Mouse (Mus musculus): ENCODE measurements at regions not wholly inside any gene's neighbourhood (a gene's known extent, or its start where the extent isn't known, plus 50 kb on each side); places are given as distances from the start of the nearest gene placed in this dataset.

DNA sequence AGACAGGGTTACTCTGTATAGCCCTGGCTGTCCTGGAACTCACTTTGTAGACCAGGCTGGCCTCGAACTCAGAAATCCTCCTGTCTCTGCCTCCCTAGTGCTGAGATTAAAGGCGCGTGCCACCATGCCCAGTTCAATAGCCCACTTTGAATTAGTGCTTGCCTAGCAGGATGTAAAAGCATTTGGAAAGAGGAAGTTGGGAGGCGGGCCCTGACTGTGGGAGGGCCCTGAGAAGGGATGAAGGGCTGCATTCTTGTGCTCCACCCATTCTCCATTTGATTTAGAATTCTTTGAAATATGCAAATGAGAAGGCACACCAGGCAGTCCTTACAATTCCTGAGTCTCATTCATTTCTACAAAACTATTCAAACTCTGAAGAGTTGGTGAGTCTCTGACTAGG, 287.6 kb downstream of the Barhl2 start:
- H3K4me3 ChIP-seq = no peak overlapping the region
- H3K27me3 ChIP-seq (replicated peaks) = no peaks in the 10 kb centered on the region
- H3K9ac ChIP-seq = no peak overlapping the region
- 67% methylated on average over 4 of the region's 4 CpGs for WGBS (ENCODE audit: insufficient replicate concordance)
- H3K4me2 ChIP-seq = no peak overlapping the region
- H3K36me3 ChIP-seq = no peaks in the 10 kb centered on the region
- H3K9me3 ChIP-seq (replicated peaks) = no peaks in the 10 kb centered on the region
- H3K27ac ChIP-seq = no peak overlapping the region
- H3K4me1 ChIP-seq = no peaks in the 10 kb centered on the region
- ATAC-seq = no peak

DNA sequence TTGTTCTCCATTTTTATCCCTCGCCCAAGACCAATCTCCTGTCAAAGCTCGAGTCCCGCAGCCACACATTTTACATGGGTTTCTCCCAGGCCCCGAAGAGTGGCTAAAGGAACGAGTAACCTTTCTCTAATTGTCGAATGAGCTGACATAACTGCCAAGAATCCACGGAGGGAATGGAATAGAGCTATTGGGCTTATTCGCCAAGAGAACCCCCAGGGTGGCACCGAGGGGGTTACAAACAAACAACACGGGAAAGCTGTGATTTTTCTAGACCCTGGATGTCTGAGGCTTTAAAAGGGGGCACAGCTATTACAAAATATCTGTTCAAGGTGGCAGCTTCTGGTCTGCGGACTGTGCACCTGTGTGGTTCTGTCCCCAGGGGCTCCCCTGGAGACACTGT, 290.4 kb downstream of the Barhl2 start:
- H3K9ac ChIP-seq = no peak overlapping the region
- H3K27ac ChIP-seq = no peak overlapping the region
- 69% methylated on average over 11 of the region's 11 CpGs for WGBS (ENCODE audit: insufficient replicate concordance)
- no peaks in the 10 kb centered on the region for H3K4me1 ChIP-seq
- no peaks in the 10 kb centered on the region for H3K27me3 ChIP-seq (replicated peaks)
- no peaks in the 10 kb centered on the region for H3K9me3 ChIP-seq (replicated peaks)
- no peak overlapping the region for H3K4me3 ChIP-seq
- ATAC-seq = no peak
- H3K36me3 ChIP-seq = no peaks in the 10 kb centered on the region
- no peak overlapping the region for H3K4me2 ChIP-seq

DNA sequence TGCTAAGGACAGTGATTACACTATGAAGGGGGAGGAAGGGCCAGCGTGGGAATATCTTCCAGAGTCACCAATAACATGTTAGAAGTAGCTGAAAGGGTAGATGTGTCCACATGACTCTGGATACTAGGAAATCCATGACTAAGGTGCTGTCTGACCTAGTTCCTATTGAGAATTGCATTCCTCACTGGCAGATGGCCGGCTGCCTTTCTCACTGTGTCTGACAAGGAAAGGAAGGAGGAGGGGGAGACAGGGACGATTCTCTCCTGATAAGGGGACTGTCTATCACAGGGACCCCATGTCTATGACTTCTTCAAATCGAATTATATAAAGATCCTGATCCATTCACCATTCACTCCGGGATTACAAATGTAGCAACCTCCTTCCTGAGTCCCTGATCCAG, 289.9 kb downstream of the Zfp326 start:
- Histone ChIP-seq H3K9ac (no peak overlapping the region), H3K27ac (no peak overlapping the region), H3K27me3 (replicated peaks) (no peaks in the 10 kb centered on the region), H3K4me3 (no peak overlapping the region), H3K9me3 (replicated peaks) (no peaks in the 10 kb centered on the region), H3K4me2 (no peak overlapping the region), H3K4me1 (no peaks in the 10 kb centered on the region), H3K36me3 (no peaks in the 10 kb centered on the region)
- 47% methylated on average over 5 of the region's 5 CpGs for WGBS (ENCODE audit: insufficient replicate concordance)
- no peak for ATAC-seq

DNA sequence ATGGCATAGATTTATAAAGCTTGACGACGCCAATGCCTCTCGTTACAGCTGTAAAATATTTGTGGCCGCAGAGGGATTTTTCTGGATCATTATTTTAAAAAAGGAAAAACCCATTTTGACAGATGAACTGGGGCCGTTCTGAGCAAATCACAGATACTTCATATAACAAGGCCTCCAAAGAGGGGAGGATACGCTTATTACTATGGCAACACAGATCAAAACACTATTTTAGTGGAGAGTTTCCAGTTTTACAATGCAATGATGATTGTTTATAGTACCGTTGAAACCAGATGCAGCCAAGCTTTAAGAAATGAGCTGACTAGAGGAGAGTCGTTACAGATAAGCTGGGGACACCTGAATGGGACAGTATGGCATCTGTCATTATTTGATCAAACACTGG, 287.8 kb downstream of the Zfp326 start:
- no peak overlapping the region for H3K9ac ChIP-seq
- no peaks in the 10 kb centered on the region for H3K36me3 ChIP-seq
- H3K4me2 ChIP-seq = no peak overlapping the region
- no peak overlapping the region for H3K27ac ChIP-seq
- H3K9me3 ChIP-seq (replicated peaks) = 0 out of 2 replicates have a peak, but pooled peaks cover 3% of the 10 kb centered on the region
- no peak for ATAC-seq
- WGBS (ENCODE audit: insufficient replicate concordance) = 79% methylated on average over 8 of the region's 8 CpGs
- H3K27me3 ChIP-seq (replicated peaks) = no peaks in the 10 kb centered on the region
- no peaks in the 10 kb centered on the region for H3K4me1 ChIP-seq
- no peak overlapping the region for H3K4me3 ChIP-seq

DNA sequence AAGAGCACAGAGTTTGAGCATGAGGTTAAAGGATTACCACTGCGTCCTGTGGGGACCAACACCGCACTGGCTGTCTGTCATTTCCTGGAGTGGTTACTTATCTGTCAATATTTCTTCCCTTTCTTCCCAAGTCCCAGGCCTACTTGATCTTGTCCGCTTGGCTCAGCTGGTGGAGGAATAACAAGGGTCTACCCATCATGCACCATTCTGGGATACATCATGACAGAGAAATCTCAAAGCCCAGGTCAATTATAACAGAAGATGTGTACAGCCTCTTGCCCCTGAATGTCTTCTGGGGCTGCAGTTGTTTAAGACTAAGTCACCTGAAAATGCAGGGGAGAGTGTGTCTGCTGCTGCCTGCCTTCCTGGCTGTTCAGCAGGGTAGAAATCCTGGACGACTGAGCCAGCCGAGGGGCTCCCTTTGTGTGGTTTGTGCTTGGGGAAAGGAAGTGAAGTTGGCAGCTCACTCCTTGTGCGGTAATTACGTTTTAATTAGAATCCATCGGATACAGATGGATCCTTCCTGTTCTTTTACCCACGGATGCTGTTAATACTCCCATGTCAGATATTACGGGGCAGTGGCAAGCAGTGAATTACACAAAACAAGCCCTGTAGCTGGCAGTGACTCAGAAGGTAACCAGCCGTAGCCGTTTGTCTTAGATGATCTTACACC, 286.8 kb downstream of the Zfp326 start:
- Histone ChIP-seq H3K4me1 (no peaks in the 10 kb centered on the region), H3K36me3 (no peaks in the 10 kb centered on the region), H3K4me2 (no peak overlapping the region), H3K9ac (no peak overlapping the region), H3K4me3 (no peak overlapping the region), H3K9me3 (replicated peaks) (0 out of 2 replicates have a peak, but pooled peaks cover 3% of the 10 kb centered on the region), H3K27me3 (replicated peaks) (no peaks in the 10 kb centered on the region), H3K27ac (no peak overlapping the region)
- ATAC-seq = no peak
- 53% methylated on average over 12 of the region's 12 CpGs for WGBS (ENCODE audit: insufficient replicate concordance)

DNA sequence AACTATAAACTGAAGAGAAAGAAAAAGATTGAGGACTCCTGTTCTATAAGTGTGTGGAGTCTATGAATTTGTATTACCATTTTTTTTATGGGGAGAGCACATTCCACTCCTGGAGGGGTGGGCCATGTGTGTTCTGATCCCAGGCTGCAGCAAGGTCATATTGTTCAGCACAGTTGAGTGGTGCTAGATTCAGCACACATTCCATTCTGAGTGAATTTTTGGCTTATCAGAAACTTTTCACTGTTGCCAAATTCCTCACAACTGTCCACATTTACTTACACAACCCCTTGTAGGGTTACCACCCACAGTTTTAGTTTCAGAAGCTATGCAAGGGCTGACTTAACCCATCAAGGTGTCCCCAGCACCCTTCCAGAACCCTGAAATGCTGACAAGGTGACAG, 262.7 kb downstream of the Zfp326 start:
- H3K4me2 ChIP-seq = no peak overlapping the region

DNA sequence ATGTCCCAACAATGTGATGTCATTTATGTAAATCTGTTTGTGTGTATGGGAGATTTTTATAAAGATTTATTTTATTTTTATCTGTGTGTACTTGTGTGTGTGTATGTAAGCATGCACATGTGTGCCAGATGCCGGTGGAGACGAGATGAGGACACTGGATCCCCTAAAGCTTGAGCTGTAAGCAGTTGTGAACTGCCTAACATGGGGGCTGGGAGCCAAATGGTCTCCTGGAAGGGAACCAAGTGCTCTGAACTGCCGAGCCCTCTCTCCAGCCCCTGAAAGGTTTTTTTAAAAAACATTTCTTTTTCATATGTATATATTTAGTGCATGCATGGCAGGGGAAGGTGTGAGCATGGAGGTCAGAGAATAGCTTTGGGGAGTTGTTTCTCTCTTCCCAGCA, 246.6 kb downstream of the Zfp326 start:
- no peak for ATAC-seq
- Histone ChIP-seq H3K27me3 (replicated peaks) (no peaks in the 10 kb centered on the region), H3K9me3 (replicated peaks) (no peaks in the 10 kb centered on the region), H3K4me2 (no peak overlapping the region), H3K27ac (no peak overlapping the region), H3K9ac (no peak overlapping the region), H3K36me3 (no peaks in the 10 kb centered on the region), H3K4me1 (no peaks in the 10 kb centered on the region), H3K4me3 (no peak overlapping the region)
- WGBS (ENCODE audit: insufficient replicate concordance) = 43% methylated on average over 3 of the region's 3 CpGs

More for the DNA sequence above, 262.7 kb downstream of the Zfp326 start:
- H3K27ac ChIP-seq = no peak overlapping the region
- no peaks in the 10 kb centered on the region for H3K4me1 ChIP-seq
- H3K27me3 ChIP-seq (replicated peaks) = no peaks in the 10 kb centered on the region
- no peaks in the 10 kb centered on the region for H3K9me3 ChIP-seq (replicated peaks)
- H3K4me3 ChIP-seq = no peak overlapping the region
- no peak overlapping the region for H3K9ac ChIP-seq
- no peak for ATAC-seq
- H3K36me3 ChIP-seq = no peaks in the 10 kb centered on the region

DNA sequence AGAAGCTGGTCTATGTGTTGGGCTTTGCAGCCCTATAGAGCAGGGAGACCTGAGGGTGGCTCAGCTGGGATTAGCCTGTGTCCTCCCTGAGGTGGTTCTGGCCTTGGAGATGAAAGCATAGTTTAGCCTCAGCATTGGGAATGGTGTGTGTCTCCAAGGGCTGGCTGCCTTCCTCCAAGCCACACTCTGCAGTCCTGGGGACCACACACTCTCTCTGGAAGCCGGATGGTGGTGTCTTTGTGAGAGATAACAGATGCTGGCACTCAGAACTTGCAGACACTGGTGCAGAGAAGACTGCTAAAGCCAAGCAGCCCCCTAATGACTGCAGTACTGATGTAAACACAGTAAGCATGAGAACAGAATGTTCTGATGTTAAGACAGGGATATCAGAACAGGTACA, 243.2 kb downstream of the Zfp326 start:
- H3K27me3 ChIP-seq (replicated peaks) = no peaks in the 10 kb centered on the region
- H3K9me3 ChIP-seq (replicated peaks) = no peaks in the 10 kb centered on the region
- H3K27ac ChIP-seq = no peak overlapping the region
- no peaks in the 10 kb centered on the region for H3K36me3 ChIP-seq
- ATAC-seq = no peak
- no peak overlapping the region for H3K4me2 ChIP-seq
- H3K4me1 ChIP-seq = no peaks in the 10 kb centered on the region
- no peak overlapping the region for H3K9ac ChIP-seq
- no peak overlapping the region for H3K4me3 ChIP-seq
- 25% methylated on average over 1 of the region's 1 CpGs for WGBS (ENCODE audit: insufficient replicate concordance)

DNA sequence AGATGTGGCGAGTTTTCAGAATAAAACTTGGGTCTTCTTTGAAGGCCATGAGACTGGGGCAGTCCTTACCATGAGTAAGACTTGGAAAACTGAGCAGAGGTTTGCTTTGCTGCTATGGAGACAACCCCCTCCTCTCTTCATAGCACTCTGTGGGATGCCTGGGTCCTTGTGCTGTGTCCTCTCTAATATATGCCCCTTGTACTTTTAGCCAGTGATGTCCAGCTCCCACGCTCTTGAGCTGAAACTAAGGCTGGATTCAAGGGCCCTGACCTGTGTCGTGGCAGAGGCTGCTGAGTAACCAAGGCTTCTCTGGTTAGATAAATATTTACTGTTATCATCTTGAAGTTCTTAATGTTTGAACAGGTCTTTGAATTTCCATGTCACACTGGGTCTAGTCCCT, 236.8 kb downstream of the Zfp326 start:
- Histone ChIP-seq H3K9ac (no peak overlapping the region), H3K27me3 (replicated peaks) (no peaks in the 10 kb centered on the region), H3K27ac (no peak overlapping the region), H3K9me3 (replicated peaks) (no peaks in the 10 kb centered on the region), H3K4me1 (no peaks in the 10 kb centered on the region), H3K4me3 (no peak overlapping the region), H3K4me2 (no peak overlapping the region), H3K36me3 (no peaks in the 10 kb centered on the region)
- no peak for ATAC-seq
- WGBS (ENCODE audit: insufficient replicate concordance) = 63% methylated on average over 3 of the region's 3 CpGs

DNA sequence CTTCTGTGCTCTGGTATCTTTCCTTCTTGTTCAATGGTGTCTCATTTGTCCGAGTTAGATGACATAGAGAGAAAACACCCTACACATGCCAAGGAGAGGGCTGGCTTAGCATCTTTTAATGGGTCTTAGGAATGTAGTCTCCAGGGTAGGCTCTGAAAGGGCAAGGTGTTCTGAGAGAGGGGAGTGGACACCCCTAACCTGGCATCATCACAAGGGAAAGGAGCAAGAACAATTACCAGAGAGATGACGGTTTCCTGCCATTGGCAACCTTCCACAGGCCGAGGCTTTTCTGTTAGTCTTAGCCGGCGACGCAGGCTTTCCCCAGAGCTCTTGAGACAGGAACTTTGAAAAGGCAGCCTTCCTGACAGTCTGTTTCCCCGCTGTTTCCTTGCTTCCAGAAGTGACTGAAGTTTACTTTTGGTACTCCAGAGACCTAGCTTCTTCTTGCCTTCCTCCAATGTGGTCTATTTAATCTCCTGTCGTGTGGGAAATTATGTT, 232.2 kb downstream of the Zfp326 start:
- Histone ChIP-seq H3K27me3 (replicated peaks) (no peaks in the 10 kb centered on the region), H3K4me3 (no peak overlapping the region), H3K36me3 (no peaks in the 10 kb centered on the region), H3K9me3 (replicated peaks) (no peaks in the 10 kb centered on the region), H3K9ac (no peak overlapping the region), H3K4me1 (no peaks in the 10 kb centered on the region), H3K4me2 (no peak overlapping the region), H3K27ac (no peak overlapping the region)
- no peak for ATAC-seq
- WGBS (ENCODE audit: insufficient replicate concordance) = 67% methylated on average over 8 of the region's 8 CpGs

DNA sequence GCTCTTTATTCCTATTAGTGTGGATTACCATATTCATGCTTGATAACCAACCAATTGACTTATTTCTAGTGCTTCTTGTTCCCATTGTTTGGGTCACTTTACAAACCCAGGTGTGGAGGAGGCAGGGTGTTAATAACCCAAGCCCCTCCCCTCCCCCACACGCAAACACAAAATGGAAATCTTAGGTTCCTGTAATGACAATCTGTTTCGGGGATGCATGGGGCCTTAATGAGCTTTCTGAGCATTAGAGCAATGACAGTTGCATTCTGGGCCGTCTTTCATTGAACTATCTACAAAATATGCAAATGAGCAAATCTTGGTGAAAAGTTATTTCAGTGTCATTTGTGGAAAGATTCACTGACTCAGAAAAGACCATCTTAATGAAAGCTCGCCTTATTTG, 225.9 kb downstream of the Zfp326 start:
- WGBS (ENCODE audit: insufficient replicate concordance) = 70% methylated on average over 4 of the region's 4 CpGs
- no peak for ATAC-seq
- H3K4me2 ChIP-seq = no peak overlapping the region

DNA sequence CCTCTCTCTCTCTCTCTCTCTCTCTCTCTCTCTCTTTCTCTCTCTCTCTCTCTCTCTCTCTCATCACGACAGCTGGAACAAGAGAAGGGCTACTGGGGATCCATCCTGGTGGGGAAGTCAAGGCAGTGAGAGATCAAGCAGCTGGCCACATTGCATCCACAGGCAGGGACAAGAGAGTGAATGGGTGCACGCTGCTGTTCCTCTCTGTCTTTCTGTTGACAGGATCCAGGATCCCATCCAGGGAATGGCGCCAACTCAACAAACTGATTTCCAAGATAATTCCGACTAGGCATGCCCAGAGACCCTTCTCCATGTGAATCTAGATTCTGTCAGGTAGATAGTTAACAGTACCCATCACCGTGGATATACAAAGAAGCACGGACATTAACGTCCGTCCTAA, 222.5 kb downstream of the Zfp326 start:
- WGBS (ENCODE audit: insufficient replicate concordance) = 76% methylated on average over 8 of the region's 8 CpGs
- H3K4me3 ChIP-seq = no peak overlapping the region

More for the DNA sequence above, 225.9 kb downstream of the Zfp326 start:
- no peaks in the 10 kb centered on the region for H3K27me3 ChIP-seq (replicated peaks)
- no peaks in the 10 kb centered on the region for H3K9me3 ChIP-seq (replicated peaks)
- no peaks in the 10 kb centered on the region for H3K4me1 ChIP-seq
- H3K36me3 ChIP-seq = no peaks in the 10 kb centered on the region
- no peak overlapping the region for H3K27ac ChIP-seq
- no peak overlapping the region for H3K9ac ChIP-seq
- H3K4me3 ChIP-seq = no peak overlapping the region

DNA sequence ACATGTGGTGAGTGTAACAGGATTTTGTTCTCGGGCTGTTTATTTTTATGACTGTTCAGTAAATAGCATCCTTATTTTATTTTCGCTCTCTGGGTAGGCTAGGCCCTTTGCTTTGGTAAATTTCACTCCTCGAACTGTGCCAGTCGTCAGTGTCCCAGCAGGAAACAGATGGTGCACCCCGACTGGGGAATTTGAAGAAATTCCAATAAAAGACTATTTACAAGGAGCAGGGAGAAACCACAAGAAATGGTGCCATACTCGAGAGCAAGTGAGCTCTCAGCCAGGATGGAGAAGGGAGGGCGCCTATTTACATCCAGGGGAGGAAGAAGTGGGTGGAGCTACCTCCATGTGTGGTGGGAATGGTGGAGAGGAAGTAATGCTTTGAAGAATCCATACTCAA, 213.0 kb downstream of the Zfp326 start:
- WGBS (ENCODE audit: insufficient replicate concordance) = 60% methylated on average over 7 of the region's 7 CpGs
- Histone ChIP-seq H3K4me2 (no peak overlapping the region), H3K9me3 (replicated peaks) (no peaks in the 10 kb centered on the region), H3K36me3 (no peaks in the 10 kb centered on the region), H3K9ac (no peak overlapping the region), H3K27me3 (replicated peaks) (no peaks in the 10 kb centered on the region), H3K4me1 (no peaks in the 10 kb centered on the region), H3K27ac (no peak overlapping the region), H3K4me3 (no peak overlapping the region)
- no peak for ATAC-seq

More for the DNA sequence above, 222.5 kb downstream of the Zfp326 start:
- Histone ChIP-seq H3K27me3 (replicated peaks) (no peaks in the 10 kb centered on the region), H3K9ac (no peak overlapping the region), H3K9me3 (replicated peaks) (no peaks in the 10 kb centered on the region), H3K36me3 (no peaks in the 10 kb centered on the region), H3K27ac (no peak overlapping the region), H3K4me1 (no peaks in the 10 kb centered on the region), H3K4me2 (no peak overlapping the region)
- no peak for ATAC-seq

All from liver, embryonic 12.5 days (tissue).